Mouse (Mus musculus): ENCODE data around the gene Bcl2l11. TPM values are rescaled to one million over a fixed set of nuclear protein-coding genes. Genes with fewer than 3 reads are reported as not detected.

Gene Bcl2l11
- polyA plus RNA-seq, 1 experiment: not detected

DNA sequence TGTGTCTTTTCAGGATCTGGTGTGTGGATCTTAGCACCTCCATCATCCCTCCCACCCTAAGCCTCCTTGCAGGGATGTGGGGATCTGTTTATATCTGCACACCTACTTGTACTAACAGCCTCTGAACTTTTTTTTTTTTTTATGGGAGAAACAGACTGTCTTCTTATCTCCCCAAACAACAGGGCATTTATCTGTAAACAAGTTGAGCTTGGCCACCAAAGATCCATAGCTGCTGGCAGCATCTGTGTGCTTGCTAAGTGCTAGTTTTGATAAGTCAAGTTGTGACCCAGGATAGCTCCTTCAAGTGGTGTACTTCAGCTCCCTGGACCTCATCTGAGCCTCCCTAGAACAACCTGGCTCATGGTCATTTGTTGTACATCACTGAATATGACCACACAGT, 18.2 kb downstream of the Bcl2l11 start:
- Histone ChIP-seq H3K4me1 (ENCODE audit: control insufficient read depth, insufficient read depth, low read length) (peaks cover 10% of the 10 kb centered on the region; the same call in 1 of the 2 replicates), H3K27ac (ENCODE audit: insufficient read depth, low read depth, low read length) (no peak overlapping the region), H3K4me3 (ENCODE audit: insufficient read depth, low read depth, low read length) (no peak overlapping the region)
- no peak for TF ChIP-seq POLR2A (IDR thresholded peaks at IDR 0.05; ENCODE audit: insufficient read depth, low read depth, low read length)
- TF ChIP-seq CTCF (IDR thresholded peaks at IDR 0.05; ENCODE audit: insufficient read depth, low read depth, low read length): no peak

DNA sequence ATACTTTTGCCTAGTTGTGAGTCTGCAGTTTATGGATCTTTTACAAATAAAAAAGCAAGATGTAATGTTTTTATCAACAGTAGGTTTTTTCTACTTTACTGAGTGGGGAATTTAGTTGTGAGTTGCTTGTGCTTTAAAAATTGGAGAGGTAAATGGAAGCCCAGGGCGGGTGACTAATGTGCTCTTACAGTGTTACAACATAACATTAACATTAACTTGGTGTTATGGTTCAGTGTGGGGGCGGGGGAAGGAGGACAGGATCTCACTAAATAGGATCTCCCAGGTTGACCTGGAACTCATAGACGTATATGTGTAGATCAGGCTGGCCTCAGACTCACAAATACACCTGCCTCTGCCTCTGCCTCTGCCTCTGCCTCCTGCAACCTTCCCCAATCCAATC, 19.6 kb downstream of the Bcl2l11 start:
- Histone ChIP-seq H3K4me3 (ENCODE audit: insufficient read depth, low read depth, low read length) (no peak overlapping the region), H3K27ac (ENCODE audit: insufficient read depth, low read depth, low read length) (no peak overlapping the region), H3K4me1 (ENCODE audit: control insufficient read depth, insufficient read depth, low read length) (peaks cover 5% of the 10 kb centered on the region; the same call in 1 of the 2 replicates)
- WGBS: 70% methylated on average over 3 of the region's 3 CpGs
- no peak for TF ChIP-seq POLR2A (IDR thresholded peaks at IDR 0.05; ENCODE audit: insufficient read depth, low read depth, low read length)
- TF ChIP-seq CTCF (IDR thresholded peaks at IDR 0.05; ENCODE audit: insufficient read depth, low read depth, low read length): no peak

DNA sequence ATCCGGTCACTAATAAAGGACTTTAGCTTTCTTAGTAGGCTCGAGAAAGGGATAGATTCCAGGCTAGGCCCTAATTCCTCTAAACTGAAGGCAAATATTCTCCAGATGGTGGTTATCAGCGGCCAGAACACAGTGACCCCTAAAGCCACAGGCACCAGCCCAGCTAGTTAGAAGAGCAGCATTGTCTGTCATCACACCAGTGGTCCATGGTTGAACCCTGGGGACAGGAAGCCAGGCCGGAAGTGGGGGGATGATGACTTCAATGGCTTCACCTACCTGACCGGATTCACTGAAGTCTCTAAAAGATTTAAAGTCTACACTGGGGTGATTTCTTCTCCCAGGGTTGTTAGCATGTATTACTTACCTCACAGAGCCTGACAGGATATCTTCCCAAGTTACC, 23.8 kb downstream of the Bcl2l11 start:
- Histone ChIP-seq H3K4me1 (ENCODE audit: control insufficient read depth, insufficient read depth, low read length) (peaks cover 16% of the 10 kb centered on the region), H3K27ac (ENCODE audit: insufficient read depth, low read depth, low read length) (no peak overlapping the region), H3K4me3 (ENCODE audit: insufficient read depth, low read depth, low read length) (no peak overlapping the region)
- 90% methylated on average over 5 of the region's 5 CpGs for WGBS
- no peak for TF ChIP-seq POLR2A (IDR thresholded peaks at IDR 0.05; ENCODE audit: insufficient read depth, low read depth, low read length)

- WGBS: 95% methylated on average over 9 of the region's 9 CpGs
- Histone ChIP-seq H3K4me1 (ENCODE audit: control insufficient read depth, insufficient read depth, low read length) (peaks cover 26% of the 10 kb centered on the region), H3K27ac (ENCODE audit: insufficient read depth, low read depth, low read length) (no peak overlapping the region), H3K4me3 (ENCODE audit: insufficient read depth, low read depth, low read length) (no peak overlapping the region)
- TF ChIP-seq CTCF (IDR thresholded peaks at IDR 0.05; ENCODE audit: insufficient read depth, low read depth, low read length) (no peak), POLR2A (IDR thresholded peaks at IDR 0.05; ENCODE audit: insufficient read depth, low read depth, low read length) (no peak)
These were observed 26.4 kb downstream of the Bcl2l11 start for GRCm38 (mm10) chr2:128152211-128152610.

DNA sequence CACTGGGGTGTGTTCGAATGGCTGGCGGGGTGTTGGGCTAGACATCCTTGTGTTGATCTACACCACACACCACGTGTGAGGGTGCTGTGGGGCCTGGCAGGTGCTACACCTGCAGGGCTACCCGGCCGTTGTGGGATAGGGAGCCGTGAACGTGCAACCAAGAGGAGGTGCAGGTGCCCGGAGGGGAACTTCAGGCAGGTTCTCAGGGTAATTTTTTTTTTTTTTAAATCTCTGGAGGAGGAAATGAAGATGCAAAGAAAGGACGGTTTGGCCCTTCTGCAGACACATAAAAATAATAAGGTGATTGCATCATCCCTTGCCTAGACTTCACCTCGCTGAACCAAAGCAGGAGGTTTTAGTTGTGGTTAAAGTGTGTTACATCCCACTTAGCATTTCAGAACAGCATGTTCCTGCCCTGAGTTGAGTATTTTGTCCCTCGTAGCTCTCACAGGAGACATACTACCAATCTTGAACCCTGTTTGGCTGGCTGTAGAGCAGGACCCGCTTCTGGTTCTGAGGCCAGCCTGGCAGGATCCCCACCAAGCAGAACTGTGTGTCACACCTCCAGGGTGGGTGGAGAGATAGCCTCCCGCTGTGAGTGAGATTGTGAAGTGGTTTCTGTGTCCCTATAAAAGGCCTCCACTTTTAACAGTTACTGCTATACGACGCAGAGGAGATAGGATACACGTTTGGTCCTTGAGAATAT, 27.2 kb downstream of the Bcl2l11 start:
- Histone ChIP-seq H3K4me3 (ENCODE audit: insufficient read depth, low read depth, low read length) (no peak overlapping the region), H3K27ac (ENCODE audit: insufficient read depth, low read depth, low read length) (no peak overlapping the region), H3K4me1 (ENCODE audit: control insufficient read depth, insufficient read depth, low read length) (peaks cover 27% of the 10 kb centered on the region)
- 80% methylated on average over 16 of the region's 16 CpGs for WGBS
- no peak for TF ChIP-seq POLR2A (IDR thresholded peaks at IDR 0.05; ENCODE audit: insufficient read depth, low read depth, low read length)

GRCm38 (mm10) chr2:128153551-128153910, 27.7 kb downstream of the Bcl2l11 start:
- no peak for TF ChIP-seq POLR2A (IDR thresholded peaks at IDR 0.05; ENCODE audit: insufficient read depth, low read depth, low read length)
- H3K4me3 ChIP-seq (ENCODE audit: insufficient read depth, low read depth, low read length): no peak overlapping the region
- 49% methylated on average over 11 of the region's 11 CpGs for WGBS
- H3K4me1 ChIP-seq (ENCODE audit: control insufficient read depth, insufficient read depth, low read length): peaks cover 27% of the 10 kb centered on the region
- no peak overlapping the region for H3K27ac ChIP-seq (ENCODE audit: insufficient read depth, low read depth, low read length)

DNA sequence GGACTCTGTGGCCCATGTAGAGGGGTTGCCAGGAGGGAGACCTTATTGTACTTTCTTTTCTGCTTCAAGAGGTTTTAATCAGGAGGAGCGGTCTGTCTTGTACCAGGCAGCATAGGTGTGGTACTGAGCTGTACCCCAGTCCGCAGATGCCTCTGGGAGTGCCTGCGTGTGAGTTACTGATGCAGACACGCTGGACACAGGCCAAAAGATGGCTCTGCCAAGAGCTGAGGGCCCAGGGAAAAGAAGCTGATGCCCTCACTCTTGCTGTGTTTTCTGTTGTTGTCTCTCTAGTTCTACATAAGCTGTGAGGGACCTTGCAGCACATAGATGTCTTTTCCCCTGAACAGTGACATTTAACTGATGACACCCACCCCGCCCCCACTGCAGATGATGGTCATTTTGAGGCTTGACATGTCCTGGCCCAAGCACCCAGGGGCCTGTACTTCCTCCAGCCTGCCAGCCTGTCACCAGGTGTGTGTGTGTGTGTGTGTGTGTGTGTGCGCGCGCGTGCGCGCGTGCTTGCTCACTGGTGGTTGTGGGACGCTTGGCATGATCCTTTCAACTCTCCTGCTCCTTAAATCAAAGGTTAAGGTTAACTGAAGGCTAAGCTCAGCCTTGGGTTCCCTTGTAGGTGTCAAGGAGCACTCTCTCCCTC, 29.7 kb downstream of the Bcl2l11 start:
- Histone ChIP-seq H3K4me3 (ENCODE audit: insufficient read depth, low read depth, low read length) (no peak overlapping the region), H3K4me1 (ENCODE audit: control insufficient read depth, insufficient read depth, low read length) (peaks cover 35% of the 10 kb centered on the region), H3K27ac (ENCODE audit: insufficient read depth, low read depth, low read length) (no peak overlapping the region)
- WGBS: 91% methylated on average over 13 of the region's 13 CpGs
- no peak for TF ChIP-seq POLR2A (IDR thresholded peaks at IDR 0.05; ENCODE audit: insufficient read depth, low read depth, low read length)

GRCm38 (mm10) chr2:128156067-128156462, 30.2 kb downstream of the Bcl2l11 start:
- 75% methylated on average over 5 of the region's 5 CpGs for WGBS
- TF ChIP-seq CTCF (IDR thresholded peaks at IDR 0.05; ENCODE audit: insufficient read depth, low read depth, low read length) (no peak), POLR2A (IDR thresholded peaks at IDR 0.05; ENCODE audit: insufficient read depth, low read depth, low read length) (no peak)
- Histone ChIP-seq H3K4me3 (ENCODE audit: insufficient read depth, low read depth, low read length) (no peak overlapping the region), H3K4me1 (ENCODE audit: control insufficient read depth, insufficient read depth, low read length) (peaks cover 35% of the 10 kb centered on the region), H3K27ac (ENCODE audit: insufficient read depth, low read depth, low read length) (no peak overlapping the region)

GRCm38 (mm10) chr2:128156557-128157412, 30.9 kb downstream of the Bcl2l11 start:
- peaks cover 35% of the 10 kb centered on the region for H3K4me1 ChIP-seq (ENCODE audit: control insufficient read depth, insufficient read depth, low read length)
- TF ChIP-seq CTCF (IDR thresholded peaks at IDR 0.05; ENCODE audit: insufficient read depth, low read depth, low read length) (no peak), POLR2A (IDR thresholded peaks at IDR 0.05; ENCODE audit: insufficient read depth, low read depth, low read length) (no peak)
- no peak overlapping the region for H3K27ac ChIP-seq (ENCODE audit: insufficient read depth, low read depth, low read length)
- 85% methylated on average over 12 of the region's 12 CpGs for WGBS
- no peak overlapping the region for H3K4me3 ChIP-seq (ENCODE audit: insufficient read depth, low read depth, low read length)

Data from olfactory bulb, adult 2 months (tissue).